Mouse (Mus musculus) neural tube, embryonic 14.5 days (tissue): Measurements from ENCODE around the gene Spata16. TPM values are rescaled to one million over a fixed set of nuclear protein-coding genes. Genes with fewer than 3 reads are reported as not detected.

ENCODE experiments used
- ATAC-seq: fragments of 200-750 bp; cut with Nextera tagmentation; 2 replicates; pipeline ENCODE4 v1.8.0; 2017; ENCODE audit warnings: low read depth, mild to moderate bottlenecking, moderate TSS enrichment, moderate library complexity
- H3K27ac ChIP-seq: fragments of 300-500 bp; sonication (generic); 2 replicates; pipeline ENCODE4 v1.5.1; 2014; ENCODE audit warnings: low read depth, mild to moderate bottlenecking, control low read depth, low read length, moderate library complexity, mixed read lengths
- H3K27me3 ChIP-seq: fragments of 300-500 bp; sonication (generic); 2 replicates; pipeline ENCODE4 v1.6.1; 2014; ENCODE audit warnings: low read length; ENCODE audit not compliant: control insufficient read depth, insufficient read depth
- H3K36me3 ChIP-seq: fragments of 300-500 bp; sonication (generic); 2 replicates; pipeline ENCODE4 v1.6.1; 2014; ENCODE audit warnings: low read length, mixed read lengths; ENCODE audit not compliant: control insufficient read depth, insufficient read depth
- H3K4me1 ChIP-seq: fragments of 300-500 bp; sonication (generic); 2 replicates; pipeline ENCODE4 v1.6.1; 2014; ENCODE audit warnings: low read length; ENCODE audit not compliant: control insufficient read depth, insufficient read depth
- H3K4me2 ChIP-seq: fragments of 300-500 bp; sonication (generic); 2 replicates; pipeline ENCODE4 v1.6.1; 2014; ENCODE audit warnings: mild to moderate bottlenecking, low read depth, low read length, control low read depth
- H3K4me3 ChIP-seq: fragments of 300-500 bp; sonication (generic); 2 replicates; pipeline ENCODE4 v1.5.1; 2014; ENCODE audit warnings: low read depth, low read length, control low read depth, mixed read lengths
- H3K9ac ChIP-seq: fragments of 300-500 bp; sonication (generic); replicated peaks from 2 replicates; pipeline ENCODE4 v1.6.1; 2014; ENCODE audit warnings: low read depth, mild to moderate bottlenecking, control low read depth, low read length, mixed read lengths
- H3K9me3 ChIP-seq: fragments of 300-500 bp; sonication (generic); 2 replicates; pipeline ENCODE4 v1.6.1; 2016; ENCODE audit warnings: low read length; ENCODE audit not compliant: control insufficient read depth
- WGBS: fragments of 180-500 bp; shearing (Covaris S2); extraction: QIAGEN DNeasy Blood & Tissue Kit; methylation state at CpG from one replicate; pipeline ENCODE4 v1.1.7; 2014; 5-methylcytosine and 5-hydroxymethylcytosine counted together
- polyA plus RNA-seq: library from polyadenylated mRNA; unstranded; fragments of >200 nt; fragmentation: Nextera tagmentation; extraction: Ambion mirVana; gene quantifications from 2 replicates; pipeline ENCODE4 v1.2.1, GENCODE M21; 2014

Spata16 gene
- polyA plus RNA-seq, 1 experiment from 2014 or later, result not detected

GRCm38 (mm10) chr3:26815764-26816163 is 178.3 kb downstream of the Spata16 start:
- Histone ChIP-seq H3K9ac (no peak overlapping the region), H3K4me3 (no peak overlapping the region), H3K4me2 (no peak overlapping the region), H3K36me3 (no peaks in the 10 kb centered on the region), H3K4me1 (no peaks in the 10 kb centered on the region), H3K27me3 (no peaks in the 10 kb centered on the region), H3K27ac (no peak overlapping the region), H3K9me3 (no peaks in the 10 kb centered on the region)
- ATAC-seq, result no peak
- 90% methylated on average over 5 of the region's 5 CpGs for whole genome bisulfite sequencing

GRCm38 (mm10) chr3:26819398-26819797 is 182.0 kb downstream of the Spata16 start:
- Histone ChIP-seq H3K4me1 (no peaks in the 10 kb centered on the region), H3K4me3 (no peak overlapping the region), H3K9ac (no peak overlapping the region), H3K4me2 (no peak overlapping the region), H3K9me3 (no peaks in the 10 kb centered on the region), H3K27me3 (no peaks in the 10 kb centered on the region), H3K36me3 (no peaks in the 10 kb centered on the region), H3K27ac (no peak overlapping the region)
- 49% methylated on average over 5 of the region's 5 CpGs for WGBS
- ATAC-seq, result no peak

GRCm38 (mm10) chr3:26826958-26827839 is 189.8 kb downstream of the Spata16 start:
- whole genome bisulfite sequencing, result 78% methylated on average over 7 of the region's 7 CpGs
- no peak overlapping the region for H3K4me2 ChIP-seq
- no peaks in the 10 kb centered on the region for H3K9me3 ChIP-seq
- H3K36me3 ChIP-seq, result no peaks in the 10 kb centered on the region
- no peak overlapping the region for H3K27ac ChIP-seq
- no peak overlapping the region for H3K4me3 ChIP-seq
- no peak overlapping the region for H3K9ac ChIP-seq
- H3K4me1 ChIP-seq, result no peaks in the 10 kb centered on the region
- peak; percentile 65 for ATAC-seq
- no peaks in the 10 kb centered on the region for H3K27me3 ChIP-seq

- H3K4me2 ChIP-seq, result no peak overlapping the region
- H3K9me3 ChIP-seq, result no peaks in the 10 kb centered on the region
- H3K27me3 ChIP-seq, result no peaks in the 10 kb centered on the region
- no peak overlapping the region for H3K4me3 ChIP-seq
- H3K9ac ChIP-seq, result no peak overlapping the region
- H3K27ac ChIP-seq, result no peak overlapping the region
- WGBS, result 90% methylated on average over 5 of the region's 5 CpGs
- no peak for ATAC-seq
- H3K36me3 ChIP-seq, result no peaks in the 10 kb centered on the region
- H3K4me1 ChIP-seq, result no peaks in the 10 kb centered on the region
Observed at GRCm38 (mm10) chr3:26832954-26833353, 195.5 kb downstream of the Spata16 start.

- no peaks in the 10 kb centered on the region for H3K36me3 ChIP-seq
- H3K9me3 ChIP-seq, result no peaks in the 10 kb centered on the region
- H3K4me2 ChIP-seq, result no peak overlapping the region
- H3K4me3 ChIP-seq, result no peak overlapping the region
- peak; percentile 84 for ATAC-seq
- no peaks in the 10 kb centered on the region for H3K4me1 ChIP-seq
- H3K27me3 ChIP-seq, result no peaks in the 10 kb centered on the region
- H3K27ac ChIP-seq, result 0 out of 2 replicates have a peak overlapping the region, but pooled peaks have one; percentile 28
- 62% methylated on average over 21 of the region's 21 CpGs for WGBS
- H3K9ac ChIP-seq, result no peak overlapping the region
Observed at GRCm38 (mm10) chr3:26834178-26835050, 197.0 kb downstream of the Spata16 start.

GRCm38 (mm10) chr3:26835051-26835755 is 197.8 kb downstream of the Spata16 start:
- no peak overlapping the region; the same call in 1 of the 2 replicates for H3K27ac ChIP-seq
- no peak overlapping the region for H3K9ac ChIP-seq
- no peaks in the 10 kb centered on the region for H3K27me3 ChIP-seq
- WGBS, result 73% methylated on average over 17 of the region's 17 CpGs
- no peak overlapping the region for H3K4me2 ChIP-seq
- no peaks in the 10 kb centered on the region for H3K9me3 ChIP-seq
- H3K36me3 ChIP-seq, result no peaks in the 10 kb centered on the region
- no peak for ATAC-seq
- no peaks in the 10 kb centered on the region for H3K4me1 ChIP-seq
- H3K4me3 ChIP-seq, result no peak overlapping the region

- H3K27ac ChIP-seq, result no peak overlapping the region
- H3K9ac ChIP-seq, result no peak overlapping the region
- no peak for ATAC-seq
- H3K4me1 ChIP-seq, result no peaks in the 10 kb centered on the region
- H3K27me3 ChIP-seq, result no peaks in the 10 kb centered on the region
- 84% methylated on average over 3 of the region's 3 CpGs for WGBS
- no peak overlapping the region for H3K4me3 ChIP-seq
- H3K4me2 ChIP-seq, result no peak overlapping the region
- no peaks in the 10 kb centered on the region for H3K9me3 ChIP-seq
- H3K36me3 ChIP-seq, result no peaks in the 10 kb centered on the region
Observed at GRCm38 (mm10) chr3:26845041-26845440, 207.6 kb downstream of the Spata16 start.

GRCm38 (mm10) chr3:26847935-26848334 is 210.5 kb downstream of the Spata16 start:
- ATAC-seq, result no peak
- WGBS, result 86% methylated on average over 5 of the region's 5 CpGs
- Histone ChIP-seq H3K9me3 (no peaks in the 10 kb centered on the region), H3K36me3 (no peaks in the 10 kb centered on the region), H3K4me3 (no peak overlapping the region), H3K27ac (no peak overlapping the region), H3K9ac (no peak overlapping the region), H3K4me1 (no peaks in the 10 kb centered on the region), H3K4me2 (no peak overlapping the region), H3K27me3 (no peaks in the 10 kb centered on the region)
